Mouse (Mus musculus) T-cell, adult 2 months (primary cell): ENCODE measurements around the gene Lima1.
"Not testable (repeated sequence)": the region's sequence is repeated elsewhere in the genome, so short reads cannot be mapped to it uniquely, and the experiment has no call there.

Source experiments
- DNase-seq: peaks from one replicate; pipeline ENCODE4 v3.0.0; 2022; ENCODE audit warnings: low spot score

The Lima1 gene

DNA sequence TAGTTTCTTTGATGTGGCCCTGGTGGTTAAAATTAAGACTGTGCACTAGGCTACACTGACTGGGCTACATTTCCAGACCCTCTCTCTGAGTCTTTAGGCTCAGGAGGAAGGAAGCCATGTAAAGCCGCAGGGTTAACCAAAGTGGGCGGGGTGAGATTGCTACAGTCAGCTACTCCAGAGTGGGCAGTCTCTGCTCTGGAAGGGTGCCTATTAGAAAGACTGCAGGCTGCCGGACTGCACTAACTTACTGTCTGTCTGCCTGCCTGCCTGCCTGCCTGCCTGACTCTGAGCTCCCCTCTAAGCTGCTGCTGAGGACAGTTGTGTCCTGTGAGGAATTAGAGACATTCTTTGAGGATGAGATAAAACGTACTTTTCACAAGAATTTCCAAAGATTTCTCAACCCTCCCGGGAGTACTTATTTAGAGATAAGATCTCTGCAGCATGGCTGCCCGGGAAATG lies 72.0 kb downstream of the Lima1 start:
- peak; percentile 54 for DNase-seq

DNA sequence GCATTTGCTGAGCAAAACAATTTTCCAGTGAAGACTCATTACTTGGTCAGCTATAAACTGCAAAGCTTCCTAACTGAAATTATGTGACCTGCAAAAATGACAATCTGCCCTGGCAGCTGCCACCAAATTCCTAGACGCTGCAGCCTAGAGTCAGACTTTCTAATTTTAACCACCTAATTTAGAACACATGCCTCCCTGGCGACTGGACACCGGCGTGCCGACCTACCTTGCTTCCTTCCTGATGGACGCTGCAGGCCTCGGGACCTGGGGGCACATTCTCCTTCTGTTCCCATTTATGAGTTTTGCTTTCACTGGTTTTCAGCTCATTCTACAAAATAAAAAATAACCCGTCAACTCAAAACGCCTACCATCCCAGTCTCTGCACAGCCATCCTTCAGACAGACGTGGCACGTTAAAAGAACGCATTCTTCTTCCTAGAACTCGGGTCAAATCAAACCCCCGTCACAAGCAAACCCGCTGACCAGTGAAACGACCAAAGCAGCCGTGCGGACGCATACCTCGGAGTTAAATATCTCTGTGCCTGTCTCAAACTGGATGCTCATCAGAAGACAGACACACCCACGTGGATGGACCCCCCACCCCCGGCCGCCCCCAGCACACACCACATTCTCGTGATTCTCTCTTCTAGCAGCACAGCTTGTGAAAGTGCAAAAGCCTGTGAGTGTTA lies 73.2 kb downstream of the Lima1 start:
- DNase-seq = no peak

DNA sequence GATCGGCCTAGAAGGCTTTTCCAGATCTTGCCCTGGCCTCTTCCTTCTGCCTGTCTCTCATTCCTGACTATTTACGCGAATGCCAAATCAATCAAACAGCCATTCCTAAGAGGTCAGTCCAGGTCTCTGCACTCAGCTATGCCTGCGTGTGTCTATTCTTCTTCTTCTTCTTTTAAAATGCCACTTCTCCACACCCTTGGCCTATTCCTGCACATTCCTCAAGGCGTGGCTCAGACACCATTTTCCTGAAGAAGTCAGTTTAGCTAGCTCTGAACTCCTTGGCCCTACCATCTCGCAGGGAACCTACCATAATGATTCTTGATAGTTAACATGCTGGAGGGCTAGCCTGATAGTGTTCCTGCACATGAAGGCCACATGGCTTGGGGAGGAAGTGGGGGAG lies 75.5 kb downstream of the Lima1 start:
- DNase-seq = no peak

DNA sequence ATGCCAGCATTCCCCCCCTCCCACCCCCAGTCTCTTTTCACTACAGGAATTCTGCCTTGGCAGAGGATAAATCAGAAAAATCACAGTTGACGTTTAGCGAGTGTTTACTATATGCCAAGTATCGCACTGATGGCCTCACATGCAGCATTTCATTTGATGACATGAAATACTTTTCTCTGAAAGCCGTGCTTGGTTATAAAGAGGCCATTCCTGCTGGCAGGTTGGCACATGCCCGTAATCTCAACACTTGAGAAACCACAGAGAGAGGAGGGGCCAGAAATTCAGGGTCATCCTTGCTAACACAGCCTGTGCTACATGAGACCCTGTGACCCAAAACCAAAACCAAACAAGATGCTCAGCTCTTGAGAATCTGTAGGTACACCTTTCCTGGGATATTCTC lies 77.4 kb downstream of the Lima1 start:
- DNase-seq = no peak

DNA sequence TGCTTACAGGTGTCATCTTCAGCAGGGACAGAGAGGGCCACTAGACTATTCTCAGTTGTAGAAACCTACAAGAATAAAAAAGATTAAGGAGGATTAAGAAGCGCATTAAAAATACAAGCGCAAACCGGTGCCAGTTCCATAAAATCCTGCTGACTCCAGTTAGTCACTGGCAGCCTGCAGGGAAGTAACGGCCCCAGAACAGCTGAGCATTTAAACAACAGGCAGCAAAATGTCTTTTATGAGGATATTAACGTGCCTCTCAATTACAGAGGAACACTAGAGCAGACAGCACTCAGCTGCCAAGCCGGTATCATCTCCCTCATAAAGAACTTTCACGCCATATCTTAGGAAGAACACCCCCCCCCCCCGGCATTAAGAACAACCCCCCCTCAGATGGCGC lies 78.5 kb downstream of the Lima1 start:
- DNase-seq = no peak

DNA sequence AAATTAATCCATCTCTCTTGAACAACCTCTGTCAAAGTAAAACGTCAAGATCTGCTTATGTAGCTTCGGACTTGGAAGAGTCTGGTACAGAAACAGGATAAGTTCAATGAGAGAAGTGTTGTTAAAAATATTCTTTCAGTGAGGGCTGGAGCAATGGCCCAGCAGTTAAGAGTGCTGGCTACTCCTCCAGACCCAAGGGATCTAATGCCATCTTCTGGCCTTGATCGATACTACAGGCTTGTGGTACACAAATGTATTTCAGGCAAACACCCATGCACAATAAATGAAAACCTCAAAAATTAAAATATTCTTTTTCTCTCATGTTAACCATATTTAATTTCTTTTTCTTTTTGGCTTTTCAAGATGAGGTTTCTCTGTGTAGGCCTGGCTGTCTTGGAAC lies 79.2 kb downstream of the Lima1 start:
- DNase-seq = no peak

DNA sequence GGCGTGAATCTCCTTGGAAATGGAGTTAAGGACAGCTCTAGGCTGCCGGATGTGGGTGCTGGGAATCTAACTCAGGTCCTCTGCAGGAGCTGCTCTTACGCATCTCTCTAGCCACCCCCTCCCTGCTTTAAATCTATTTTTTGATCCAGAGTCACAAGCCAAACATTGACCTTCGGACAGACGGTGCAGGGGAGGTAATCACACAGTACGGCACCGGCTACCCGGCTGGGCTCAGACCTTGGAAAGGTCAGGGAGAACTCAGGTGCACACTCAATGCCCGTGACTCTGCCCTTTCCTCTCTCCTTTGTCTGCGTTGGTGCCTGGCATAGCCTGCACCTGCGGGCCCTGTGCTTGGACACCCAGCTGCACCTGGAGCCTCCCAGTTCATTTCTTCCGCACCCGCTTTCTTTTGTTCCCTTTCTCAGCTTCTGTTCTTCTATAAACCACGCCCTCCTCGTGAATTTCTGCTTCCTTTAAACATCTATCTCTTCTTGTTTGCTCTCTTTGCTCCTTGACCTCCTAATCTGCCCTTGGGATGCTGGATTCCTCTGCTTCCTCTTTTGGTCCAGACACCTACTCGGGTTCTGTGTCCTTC lies 82.9 kb downstream of the Lima1 start:
- DNase-seq = no peak

DNA sequence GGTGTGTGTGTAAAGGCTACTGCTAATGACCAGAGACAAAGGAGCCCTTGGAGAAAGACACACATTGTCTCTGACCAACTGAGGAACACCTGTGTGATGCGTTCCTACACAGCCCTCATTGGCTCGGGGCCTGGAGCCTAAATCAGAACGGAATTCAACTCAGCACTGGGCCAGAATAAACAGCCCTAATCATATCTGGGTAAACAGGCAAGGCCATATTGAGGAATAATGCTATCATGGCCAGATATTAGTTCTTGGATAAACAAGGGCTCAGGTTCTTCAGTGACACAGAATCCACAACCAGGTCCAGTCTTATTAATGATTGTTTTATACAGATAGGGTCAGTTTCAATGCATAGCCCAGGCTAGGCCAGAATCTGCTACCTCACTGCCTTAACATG lies 84.3 kb downstream of the Lima1 start:
- no peak for DNase-seq

DNA sequence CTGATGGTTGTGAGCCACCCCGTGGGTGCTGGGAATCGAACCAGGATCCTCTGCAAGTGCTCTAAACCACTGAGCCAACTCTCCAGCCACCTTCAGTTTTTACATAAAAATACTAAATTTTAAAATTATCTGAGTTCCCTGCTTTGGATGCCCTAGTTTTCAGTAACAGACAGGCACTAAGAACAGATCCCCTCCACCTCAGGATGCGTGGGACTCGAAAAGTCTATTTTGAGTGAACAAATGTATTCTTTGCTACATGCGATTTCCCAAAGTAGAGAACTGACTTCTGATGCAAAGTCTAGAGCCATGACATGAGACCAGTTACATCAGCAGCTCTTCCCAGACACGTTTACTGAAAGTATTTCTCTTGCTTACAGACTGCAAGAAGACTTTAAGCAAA lies 84.8 kb downstream of the Lima1 start:
- no peak for DNase-seq

DNA sequence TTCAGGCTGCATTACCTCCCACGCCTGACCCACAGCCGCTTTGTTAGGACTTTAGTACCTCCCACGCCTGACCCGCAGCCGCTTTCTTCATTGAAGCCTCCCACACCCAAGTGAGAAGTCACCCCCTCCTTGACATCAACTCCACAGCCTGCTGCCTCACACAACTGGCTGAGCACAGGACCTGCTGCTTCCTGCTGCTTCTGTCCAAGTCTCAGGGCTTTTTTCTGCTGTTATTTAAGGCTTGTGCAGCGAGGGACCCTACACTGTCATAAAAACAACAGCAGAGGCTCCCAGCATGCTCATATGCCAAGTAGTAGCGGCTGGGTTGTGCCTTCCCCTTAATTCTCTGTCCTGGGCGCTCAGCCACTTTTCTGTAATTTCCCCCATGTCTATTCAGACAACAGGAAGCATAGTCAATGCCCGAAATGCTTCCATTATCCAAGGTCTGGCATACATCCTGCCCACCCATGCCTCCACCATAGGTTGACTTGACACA lies 87.6 kb downstream of the Lima1 start:
- DNase-seq = peak; percentile 3

DNA sequence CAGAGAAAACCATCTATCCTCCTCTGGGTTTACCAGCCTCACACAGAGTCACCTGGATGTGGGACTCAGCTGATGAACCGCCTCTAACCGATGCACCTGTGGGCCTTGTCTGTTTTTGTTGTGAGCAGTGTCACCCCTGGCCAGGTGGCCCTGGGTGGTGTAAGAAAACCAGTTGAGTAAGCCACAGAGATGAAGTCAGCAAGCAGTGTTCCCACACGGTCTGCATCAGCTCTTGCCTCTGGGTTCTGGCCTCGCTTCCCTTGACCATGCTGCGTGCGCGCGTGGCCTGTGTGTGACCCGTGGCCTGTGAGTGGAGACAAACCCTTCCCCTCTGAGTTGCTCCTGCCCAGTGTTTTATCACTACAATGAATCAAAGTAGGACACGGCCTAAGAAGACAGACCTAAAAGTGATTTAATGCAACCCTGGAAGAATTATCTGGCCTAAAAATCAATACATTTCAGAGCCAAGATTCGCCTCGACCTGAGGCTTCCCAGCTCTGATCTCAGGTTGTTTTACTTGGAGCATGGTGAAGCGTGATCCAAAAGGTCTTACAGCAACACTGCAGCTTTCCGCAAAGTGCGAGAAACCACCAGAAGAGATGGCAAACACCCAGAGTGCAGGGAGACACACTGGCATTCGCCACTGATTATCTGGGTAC lies 96.5 kb downstream of the Lima1 start:
- DNase-seq = no peak

DNA sequence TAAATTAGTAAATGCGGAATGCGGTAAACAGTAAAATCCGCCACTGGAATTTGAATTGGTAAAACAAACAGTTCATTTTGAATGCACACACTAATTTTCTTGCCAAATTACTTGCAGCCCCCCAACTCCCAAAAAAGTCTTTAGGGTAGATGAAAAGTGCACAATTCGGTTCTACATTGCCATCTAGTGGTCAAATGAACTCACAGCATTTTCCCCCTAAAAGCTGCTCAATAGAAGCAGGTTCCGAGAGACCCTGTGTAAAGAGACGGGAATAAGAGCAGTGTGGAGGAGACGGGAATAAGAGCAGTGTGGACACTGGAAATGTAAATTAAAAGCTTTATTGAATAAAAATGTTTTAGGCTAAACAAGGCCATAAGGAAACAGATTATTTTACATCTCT lies 97.1 kb downstream of the Lima1 start:
- DNase-seq = peak; percentile 23

DNA sequence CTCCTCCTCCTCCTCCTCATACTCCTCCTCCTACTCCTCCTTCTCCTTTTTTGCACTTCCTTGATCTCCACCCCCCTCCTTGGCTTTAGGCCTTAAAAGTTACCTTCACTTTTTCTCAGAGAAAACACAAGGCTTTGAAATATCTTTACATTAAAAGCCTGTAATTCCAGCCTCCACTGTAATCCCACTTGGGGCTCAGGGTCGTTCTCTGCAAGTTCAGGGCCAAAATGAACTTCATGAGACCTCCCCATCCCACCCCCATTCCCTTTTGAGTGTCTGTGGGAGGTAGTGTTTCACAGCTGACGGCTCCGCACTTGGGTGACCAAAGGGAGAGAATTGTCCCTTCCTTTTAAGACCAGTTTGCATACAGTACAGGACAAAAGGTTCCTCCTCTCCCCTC lies 102.3 kb downstream of the Lima1 start:
- no peak for DNase-seq

DNA sequence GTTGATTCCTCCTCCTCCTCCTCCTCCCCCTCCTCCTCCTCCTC lies 102.6 kb downstream of the Lima1 start, which contains the start of gene Cers5:
Cers5 (minus strand) TSS at position 5 of the 44 bp plus-strand sequence.
- DNase-seq = not testable (repeated sequence)

DNA sequence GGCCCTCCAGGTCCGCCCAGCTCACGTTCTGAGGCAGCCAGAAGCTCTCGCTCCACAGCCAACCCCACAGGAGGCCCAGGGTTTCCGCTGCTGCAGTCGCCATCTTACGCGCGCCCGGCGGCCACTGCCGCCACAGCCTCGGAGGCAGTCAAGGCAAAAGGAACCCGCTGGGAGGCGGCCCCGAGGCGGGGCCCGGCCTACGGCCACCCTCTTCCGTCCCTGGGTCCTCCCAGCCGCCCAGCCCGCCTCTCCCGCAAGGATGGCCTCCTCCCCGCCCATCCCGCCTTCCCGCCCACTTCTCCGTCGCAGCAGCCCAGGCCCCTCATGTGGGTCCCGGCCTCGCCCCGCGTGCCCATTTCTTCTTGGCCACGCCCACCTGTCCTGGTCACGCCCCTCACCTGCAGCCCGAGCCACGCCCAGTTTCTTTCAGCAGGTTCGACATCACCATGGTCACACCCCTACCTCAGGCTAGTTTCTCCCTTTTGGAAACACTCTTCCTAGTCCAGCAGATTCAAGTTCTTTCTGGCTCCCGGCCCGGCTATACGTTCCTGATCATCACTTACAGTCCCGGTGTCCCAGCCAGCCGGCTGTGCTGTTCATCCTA lies 102.9 kb downstream of the Lima1 start:
- peak; percentile 82 for DNase-seq

DNA sequence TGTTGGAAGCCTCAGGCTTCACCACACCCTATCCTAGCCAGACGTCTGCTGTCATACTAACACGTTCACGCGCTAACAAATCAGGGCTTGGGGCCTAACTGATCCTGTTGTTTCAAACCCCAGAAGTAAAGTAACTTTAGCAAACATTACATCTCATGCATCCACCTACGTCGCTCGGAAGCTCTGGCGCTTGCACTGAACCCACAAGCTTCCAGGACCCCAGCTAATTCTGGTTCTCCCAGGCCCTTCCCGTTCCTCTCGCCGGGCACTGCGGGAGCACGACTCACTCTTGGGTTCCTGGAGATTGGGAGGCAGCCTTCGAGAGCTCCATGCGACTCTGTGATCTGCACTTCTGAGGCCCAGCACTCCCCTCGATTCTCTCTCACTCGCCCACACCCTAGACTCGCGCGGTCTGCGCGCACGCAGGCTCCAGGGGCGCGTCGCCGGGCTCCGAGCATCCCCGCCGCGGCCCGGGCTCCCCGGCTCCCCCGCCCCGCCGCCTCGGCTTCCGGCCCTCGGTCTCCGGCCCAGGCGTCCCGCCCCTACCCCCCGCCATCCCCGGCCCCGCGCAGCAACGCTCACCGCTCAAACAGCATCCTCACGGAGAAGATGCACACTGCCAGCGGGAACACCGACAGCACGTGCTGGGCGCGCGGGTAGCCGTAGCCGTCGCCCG lies 103.5 kb downstream of the Lima1 start:
- peak; percentile 41 for DNase-seq

DNA sequence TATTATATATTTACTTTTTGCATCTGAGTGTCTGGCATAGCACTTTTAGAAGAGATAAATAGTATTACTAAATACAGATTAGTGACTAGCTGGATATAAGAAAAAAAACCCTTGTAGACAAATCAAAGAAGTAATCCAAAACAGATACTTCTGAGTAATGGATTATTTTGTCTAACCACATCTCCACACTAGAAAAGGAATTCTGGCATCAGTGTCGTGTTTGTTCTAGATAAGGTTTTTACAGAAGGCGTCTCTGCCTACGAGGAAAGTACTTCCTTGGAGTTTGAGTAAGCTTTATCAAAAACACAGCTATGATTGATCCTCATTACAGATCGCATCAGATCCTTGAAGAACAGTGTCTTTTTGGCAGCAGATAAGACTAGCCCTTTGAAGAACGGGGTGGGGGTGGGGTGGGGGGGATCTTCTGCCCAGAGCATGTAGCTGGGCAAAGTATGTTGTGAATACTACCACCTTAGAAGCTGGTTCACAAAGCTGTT lies 104.2 kb downstream of the Lima1 start:
- DNase-seq = no peak

DNA sequence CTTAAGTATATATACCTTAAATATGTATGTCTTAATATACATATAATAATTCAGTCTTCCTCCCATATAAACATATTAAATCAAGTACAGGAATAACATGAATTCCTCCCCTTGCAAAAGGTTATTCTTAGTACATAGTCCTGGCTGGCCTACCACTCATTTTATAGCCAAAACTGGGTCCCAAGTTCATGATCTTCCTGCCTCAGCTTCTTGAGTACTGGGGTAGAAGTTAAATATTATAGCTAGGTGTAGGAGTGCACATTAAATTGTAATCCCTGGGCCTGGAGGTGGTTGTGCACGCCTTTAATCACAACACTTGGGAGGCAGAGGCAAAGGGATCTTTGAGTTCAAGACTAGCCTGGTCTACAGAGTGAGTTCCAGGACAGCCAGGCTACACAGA lies 106.5 kb downstream of the Lima1 start:
- DNase-seq = no peak

DNA sequence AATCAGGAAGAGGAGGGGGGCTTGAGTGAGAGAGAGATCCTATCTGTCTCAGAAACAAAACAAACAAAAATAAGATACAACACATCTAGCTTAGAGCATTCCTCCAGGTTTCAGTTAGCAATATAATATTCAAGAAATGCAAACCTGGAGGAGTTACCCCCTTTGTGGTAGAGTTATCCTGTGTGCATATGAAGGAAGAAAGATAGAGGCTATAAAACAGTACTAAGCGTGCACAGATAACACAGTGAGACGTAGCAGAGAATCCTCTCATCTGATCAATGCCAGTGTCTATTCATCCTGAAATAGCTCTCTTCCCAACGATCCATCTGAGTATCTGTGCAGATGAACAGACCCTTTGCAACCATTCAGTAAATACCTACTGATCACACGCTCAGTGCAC lies 107.8 kb downstream of the Lima1 start:
- DNase-seq = no peak

DNA sequence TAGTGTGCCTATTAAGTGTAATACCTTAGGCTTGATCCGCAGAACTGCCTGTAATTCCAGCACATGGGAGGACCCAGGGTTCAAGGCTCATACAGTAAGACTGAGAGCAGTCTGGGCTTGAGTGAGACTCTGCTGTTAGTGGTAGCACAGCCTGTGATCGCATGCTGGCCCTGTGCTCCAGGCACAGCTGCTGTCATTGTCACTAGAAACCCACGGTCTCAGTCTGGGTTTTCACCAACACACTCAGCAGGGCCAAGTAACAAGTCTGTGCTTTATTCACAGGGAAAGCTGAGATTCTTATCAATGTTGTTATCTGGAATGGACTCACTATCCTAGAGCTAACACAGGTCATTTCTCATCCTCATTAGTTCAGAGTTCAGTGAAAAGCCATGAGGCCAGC lies 121.1 kb downstream of the Lima1 start:
- DNase-seq = no peak

DNA sequence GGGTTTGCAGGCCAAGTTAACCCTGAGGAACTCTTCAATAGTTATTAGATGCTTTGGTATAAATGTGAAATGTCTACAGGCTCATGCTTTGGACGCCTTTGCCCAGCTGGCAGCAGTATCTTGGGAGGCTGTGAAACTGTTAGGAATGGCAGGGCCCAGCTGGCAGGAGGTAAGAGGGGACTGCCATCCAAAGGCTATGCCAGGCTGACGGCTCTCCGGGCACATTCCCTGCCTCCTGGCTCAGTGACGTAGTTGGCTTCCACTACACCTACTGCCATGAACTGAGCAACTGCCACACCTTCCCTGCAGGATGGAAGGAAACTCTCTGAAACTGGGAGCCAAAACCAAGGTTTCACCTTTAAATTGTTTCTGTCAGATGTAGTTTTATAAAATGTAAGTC lies 135.0 kb downstream of the Lima1 start:
- no peak for DNase-seq

DNA sequence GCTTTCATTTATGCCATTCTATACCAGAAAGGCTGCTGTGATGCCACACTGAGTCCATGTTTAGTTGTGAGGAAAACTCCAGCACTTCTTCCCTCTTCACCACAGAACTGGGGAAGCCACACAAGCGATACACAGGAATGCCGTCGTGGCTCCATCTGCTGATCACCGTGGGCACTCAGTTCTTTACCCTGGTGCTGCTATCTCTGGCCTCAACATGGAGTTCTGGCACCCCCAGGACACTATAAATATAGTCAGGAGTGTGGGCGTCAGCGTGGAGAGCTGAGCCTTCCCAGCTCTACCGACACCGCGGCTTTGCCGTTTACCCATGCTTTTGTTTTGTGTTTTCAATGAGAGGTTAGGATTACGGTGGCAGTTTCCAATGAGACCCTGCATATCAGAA lies 138.6 kb downstream of the Lima1 start:
- DNase-seq = no peak

DNA sequence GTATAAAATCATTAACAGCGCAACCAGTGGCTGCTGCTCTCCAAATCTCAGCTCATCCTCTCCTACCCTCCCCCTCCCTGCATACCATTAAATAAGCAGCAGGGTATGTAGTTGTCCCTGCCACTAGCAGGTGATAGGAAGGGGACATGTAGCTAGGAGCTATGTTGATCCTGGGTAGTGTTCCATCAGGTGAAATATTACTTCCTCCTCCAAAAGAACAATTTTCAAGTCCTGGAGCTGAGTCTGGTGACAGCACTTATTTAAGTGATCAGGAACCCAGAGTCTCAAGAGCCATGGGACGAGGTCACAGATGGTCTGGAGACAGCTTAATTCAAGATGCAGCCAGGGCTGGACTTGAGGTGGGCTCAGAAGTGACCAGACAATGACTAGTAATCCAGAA lies 139.6 kb downstream of the Lima1 start:
- DNase-seq = peak; percentile 98
